Mouse (Mus musculus): Measurements from ENCODE around the gene Snd1. TPM values are rescaled to one million over a fixed set of nuclear protein-coding genes. Genes with fewer than 3 reads are reported as not detected.
A peak's percentile ranks its signal among the peaks of the same experiment; 100 is the strongest.

Gene Snd1
- polyA plus RNA-seq, 1 experiment from 2014 or later = 104 TPM

- Histone ChIP-seq H3K27ac (ENCODE audit: low read depth, low read length) (no peak overlapping the region), H3K36me3 (ENCODE audit: control insufficient read depth, insufficient read depth, low read length) (no peaks in the 10 kb centered on the region), H3K27me3 (ENCODE audit: control insufficient read depth, insufficient read depth, low read length) (no peaks in the 10 kb centered on the region), H3K9me3 (ENCODE audit: control insufficient read depth, low read length) (no peaks in the 10 kb centered on the region), H3K4me2 (ENCODE audit: low read depth, low read length, severe bottlenecking) (no peak overlapping the region), H3K4me1 (replicated peaks; ENCODE audit: control insufficient read depth, insufficient read depth, low read length) (0 out of 2 replicates have a peak, but pooled peaks cover 3% of the 10 kb centered on the region), H3K4me3 (ENCODE audit: low read depth, low read length) (no peak overlapping the region), H3K9ac (ENCODE audit: low read length) (no peak overlapping the region)
- 73% methylated on average over 3 of the region's 3 CpGs for WGBS
- ATAC-seq (replicated peaks; ENCODE audit: low FRiP score) = no peak
- no peak for DNase-seq (ENCODE audit: low spot score)
Observed at GRCm38 (mm10) chr6:28749224-28749623, 274.3 kb downstream of the Snd1 start.

GRCm38 (mm10) chr6:28751186-28751585 is 276.2 kb downstream of the Snd1 start:
- Histone ChIP-seq H3K4me1 (replicated peaks; ENCODE audit: control insufficient read depth, insufficient read depth, low read length) (peaks cover 8% of the 10 kb centered on the region), H3K4me2 (ENCODE audit: low read depth, low read length, severe bottlenecking) (no peak overlapping the region), H3K4me3 (ENCODE audit: low read depth, low read length) (no peak overlapping the region), H3K27ac (ENCODE audit: low read depth, low read length) (no peak overlapping the region), H3K36me3 (ENCODE audit: control insufficient read depth, insufficient read depth, low read length) (no peaks in the 10 kb centered on the region), H3K9me3 (ENCODE audit: control insufficient read depth, low read length) (no peaks in the 10 kb centered on the region), H3K27me3 (ENCODE audit: control insufficient read depth, insufficient read depth, low read length) (no peaks in the 10 kb centered on the region), H3K9ac (ENCODE audit: low read length) (no peak overlapping the region)
- no peak for ATAC-seq (replicated peaks; ENCODE audit: low FRiP score)
- WGBS = 91% methylated on average over 3 of the region's 3 CpGs
- DNase-seq (ENCODE audit: low spot score) = no peak

GRCm38 (mm10) chr6:28753217-28753616 is 278.3 kb downstream of the Snd1 start:
- ATAC-seq (replicated peaks; ENCODE audit: low FRiP score) (no peak), DNase-seq (ENCODE audit: low spot score) (no peak)
- Histone ChIP-seq H3K27ac (ENCODE audit: low read depth, low read length) (no peak overlapping the region), H3K27me3 (ENCODE audit: control insufficient read depth, insufficient read depth, low read length) (no peaks in the 10 kb centered on the region), H3K4me2 (ENCODE audit: low read depth, low read length, severe bottlenecking) (no peak overlapping the region), H3K9me3 (ENCODE audit: control insufficient read depth, low read length) (no peaks in the 10 kb centered on the region), H3K4me1 (replicated peaks; ENCODE audit: control insufficient read depth, insufficient read depth, low read length) (peaks cover 15% of the 10 kb centered on the region), H3K4me3 (ENCODE audit: low read depth, low read length) (no peak overlapping the region), H3K9ac (ENCODE audit: low read length) (no peak overlapping the region), H3K36me3 (ENCODE audit: control insufficient read depth, insufficient read depth, low read length) (no peaks in the 10 kb centered on the region)
- WGBS = 93% methylated on average over 5 of the region's 5 CpGs

- H3K27me3 ChIP-seq (ENCODE audit: control insufficient read depth, insufficient read depth, low read length) = no peaks in the 10 kb centered on the region
- ATAC-seq (replicated peaks; ENCODE audit: low FRiP score) = no peak
- H3K4me1 ChIP-seq (replicated peaks; ENCODE audit: control insufficient read depth, insufficient read depth, low read length) = peaks cover 15% of the 10 kb centered on the region
- no peak overlapping the region for H3K27ac ChIP-seq (ENCODE audit: low read depth, low read length)
- no peaks in the 10 kb centered on the region for H3K9me3 ChIP-seq (ENCODE audit: control insufficient read depth, low read length)
- 70% methylated on average over 5 of the region's 5 CpGs for WGBS
- no peak overlapping the region for H3K4me3 ChIP-seq (ENCODE audit: low read depth, low read length)
- no peak overlapping the region for H3K4me2 ChIP-seq (ENCODE audit: low read depth, low read length, severe bottlenecking)
- no peak for DNase-seq (ENCODE audit: low spot score)
- no peaks in the 10 kb centered on the region for H3K36me3 ChIP-seq (ENCODE audit: control insufficient read depth, insufficient read depth, low read length)
- no peak overlapping the region for H3K9ac ChIP-seq (ENCODE audit: low read length)
Observed at GRCm38 (mm10) chr6:28753681-28754080, 278.7 kb downstream of the Snd1 start.

GRCm38 (mm10) chr6:28754127-28754898 is 279.4 kb downstream of the Snd1 start:
- Histone ChIP-seq H3K36me3 (ENCODE audit: control insufficient read depth, insufficient read depth, low read length) (no peaks in the 10 kb centered on the region), H3K4me3 (ENCODE audit: low read depth, low read length) (no peak overlapping the region), H3K27ac (ENCODE audit: low read depth, low read length) (no peak overlapping the region), H3K9ac (ENCODE audit: low read length) (no peak overlapping the region), H3K9me3 (ENCODE audit: control insufficient read depth, low read length) (no peaks in the 10 kb centered on the region), H3K27me3 (ENCODE audit: control insufficient read depth, insufficient read depth, low read length) (no peaks in the 10 kb centered on the region), H3K4me1 (replicated peaks; ENCODE audit: control insufficient read depth, insufficient read depth, low read length) (peaks cover 15% of the 10 kb centered on the region), H3K4me2 (ENCODE audit: low read depth, low read length, severe bottlenecking) (no peak overlapping the region)
- DNase-seq (ENCODE audit: low spot score) (no peak), ATAC-seq (replicated peaks; ENCODE audit: low FRiP score) (no peak)
- 93% methylated on average over 6 of the region's 6 CpGs for WGBS

GRCm38 (mm10) chr6:28756306-28757018 is 281.5 kb downstream of the Snd1 start:
- peak overlapping the region; percentile 1; the same call in 1 of the 2 replicates for H3K4me2 ChIP-seq (ENCODE audit: low read depth, low read length, severe bottlenecking)
- peak; percentile 81 for DNase-seq (ENCODE audit: low spot score)
- peaks cover 26% of the 10 kb centered on the region for H3K4me1 ChIP-seq (replicated peaks; ENCODE audit: control insufficient read depth, insufficient read depth, low read length)
- WGBS = 36% methylated on average over 10 of the region's 10 CpGs
- H3K27ac ChIP-seq (ENCODE audit: low read depth, low read length) = peak overlapping the region; percentile 54
- no peaks in the 10 kb centered on the region for H3K27me3 ChIP-seq (ENCODE audit: control insufficient read depth, insufficient read depth, low read length)
- ATAC-seq (replicated peaks; ENCODE audit: low FRiP score) = peak; percentile 87
- H3K36me3 ChIP-seq (ENCODE audit: control insufficient read depth, insufficient read depth, low read length) = no peaks in the 10 kb centered on the region
- H3K9ac ChIP-seq (ENCODE audit: low read length) = peak overlapping the region; percentile 23; the same call in 1 of the 2 replicates
- H3K4me3 ChIP-seq (ENCODE audit: low read depth, low read length) = no peak overlapping the region
- no peaks in the 10 kb centered on the region for H3K9me3 ChIP-seq (ENCODE audit: control insufficient read depth, low read length)

GRCm38 (mm10) chr6:28758293-28758692 is 283.4 kb downstream of the Snd1 start:
- H3K9me3 ChIP-seq (ENCODE audit: control insufficient read depth, low read length) = no peaks in the 10 kb centered on the region
- H3K4me2 ChIP-seq (ENCODE audit: low read depth, low read length, severe bottlenecking) = no peak overlapping the region
- ATAC-seq (replicated peaks; ENCODE audit: low FRiP score) (no peak), DNase-seq (ENCODE audit: low spot score) (no peak)
- no peak overlapping the region for H3K4me3 ChIP-seq (ENCODE audit: low read depth, low read length)
- no peaks in the 10 kb centered on the region for H3K36me3 ChIP-seq (ENCODE audit: control insufficient read depth, insufficient read depth, low read length)
- no peaks in the 10 kb centered on the region for H3K27me3 ChIP-seq (ENCODE audit: control insufficient read depth, insufficient read depth, low read length)
- H3K27ac ChIP-seq (ENCODE audit: low read depth, low read length) = no peak overlapping the region
- WGBS = 82% methylated on average over 4 of the region's 4 CpGs
- H3K9ac ChIP-seq (ENCODE audit: low read length) = no peak overlapping the region
- peaks cover 31% of the 10 kb centered on the region for H3K4me1 ChIP-seq (replicated peaks; ENCODE audit: control insufficient read depth, insufficient read depth, low read length)

- H3K9me3 ChIP-seq (ENCODE audit: control insufficient read depth, low read length) = no peaks in the 10 kb centered on the region
- 22% methylated on average over 3 of the region's 3 CpGs for WGBS
- H3K27ac ChIP-seq (ENCODE audit: low read depth, low read length) = no peak overlapping the region
- H3K36me3 ChIP-seq (ENCODE audit: control insufficient read depth, insufficient read depth, low read length) = no peaks in the 10 kb centered on the region
- H3K9ac ChIP-seq (ENCODE audit: low read length) = no peak overlapping the region
- ATAC-seq (replicated peaks; ENCODE audit: low FRiP score) (peak; percentile 64), DNase-seq (ENCODE audit: low spot score) (no peak)
- no peak overlapping the region for H3K4me3 ChIP-seq (ENCODE audit: low read depth, low read length)
- peaks cover 21% of the 10 kb centered on the region for H3K4me1 ChIP-seq (replicated peaks; ENCODE audit: control insufficient read depth, insufficient read depth, low read length)
- no peak overlapping the region for H3K4me2 ChIP-seq (ENCODE audit: low read depth, low read length, severe bottlenecking)
- no peaks in the 10 kb centered on the region for H3K27me3 ChIP-seq (ENCODE audit: control insufficient read depth, insufficient read depth, low read length)
Observed at GRCm38 (mm10) chr6:28761728-28762127, 286.8 kb downstream of the Snd1 start.

Measured in forebrain, embryonic 11.5 days (tissue).